In the genomic region with DNA sequence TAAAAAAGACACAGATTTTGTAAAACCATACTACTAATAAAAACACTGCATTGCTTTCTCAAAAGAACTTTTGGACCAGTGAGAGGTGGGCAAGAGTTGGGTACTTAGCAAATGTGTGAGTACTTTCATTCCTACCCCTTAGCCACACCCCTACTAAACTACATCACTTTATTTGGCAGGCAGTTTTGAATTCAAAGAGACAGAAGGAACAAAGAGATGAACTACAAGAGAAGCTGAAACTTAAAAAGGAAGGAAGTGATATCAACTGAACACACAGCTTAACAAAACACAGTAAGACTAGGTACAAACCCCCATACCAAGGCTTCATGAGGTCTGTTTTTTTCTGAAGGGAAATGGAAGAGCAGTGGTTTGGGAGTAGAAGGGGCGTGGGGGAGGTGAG, we compare ENCODE assay signal across 21 mouse cellular contexts. TPM values are rescaled to one million over a fixed set of nuclear protein-coding genes. Genes with fewer than 3 reads are reported as not detected.
DNase-seq lines count a peak whose midpoint lies in the region; TF ChIP-seq lines count a peak whose summit lies in the region.
"Had no signal": no experiment of that assay in that cellular context is flagged by ENCODE, and none has a peak within 500 bp of the region (broad histone marks: within the 10 kb centered on the region; RNA-seq: fewer than 3 reads in every experiment).

No protein-coding gene starts in this region.

- TF ChIP-seq CTCF in bone marrow macrophage, adult 2 months (IDR thresholded peaks at IDR 0.05; ENCODE audit: low read depth, low read length): no peak

- H3K79me2 ChIP-seq in macrophage (ENCODE audit: inconsistent target): no peaks in the 10 kb centered on the region

- H3K27ac ChIP-seq in bone marrow macrophage, adult 2 months (ENCODE audit: insufficient read depth, low read depth, low read length): peak overlapping the region; percentile 99
- peak overlapping the region; percentile 100 for H3K27ac ChIP-seq in macrophage
- H3K27ac ChIP-seq: embryonic facial prominence, embryonic 15.5 days; forebrain, embryonic 10.5 days; heart, adult 2 months; hindbrain, embryonic 10.5 days; hindbrain, embryonic 14.5 days had no signal

- DNase-seq in CD4-positive helper T cell, adult 2 months (ENCODE audit: low read depth, low spot score): peak; percentile 51
- DNase-seq in CD4-positive, CD25-positive, alpha-beta regulatory T cell, adult 2 months (ENCODE audit: low read depth, low spot score): peak; percentile 8
- no peak for DNase-seq in left cerebral cortex, adult 8-10 months (ENCODE audit: low spot score in 2 of 2)
- DNase-seq in retina, embryonic 14.5 days (ENCODE audit: low spot score): no peak
- no peak for DNase-seq in yolk sac, embryonic 10.5 days (ENCODE audit: low spot score)
- DNase-seq in adrenal gland, adult 2 months: no peak
- DNase-seq: adrenal gland, postnatal 10 days; cerebellum, adult 18-20 months; cerebellum, adult 9-11 months; cerebellum, postnatal 36 days; gastrocnemius, postnatal 36 days; heart, adult 2 months had no signal

- WGBS in macrophage (ENCODE audit: missing documents): 0% methylated on average over 1 of the region's 1 CpGs

- H3K36me3 ChIP-seq in macrophage (ENCODE audit: inconsistent target): no peaks in the 10 kb centered on the region
- H3K36me3 ChIP-seq: embryonic facial prominence, embryonic 15.5 days; forebrain, embryonic 10.5 days; heart, embryonic 12.5 days; hindbrain, embryonic 10.5 days had no signal

- H3K4me1 ChIP-seq in bone marrow macrophage, adult 2 months (ENCODE audit: control insufficient read depth, insufficient read depth, low read length): peaks cover 62% of the 10 kb centered on the region
- H3K4me1 ChIP-seq: embryonic facial prominence, embryonic 15.5 days; forebrain, embryonic 10.5 days; heart, embryonic 12.5 days; hindbrain, embryonic 10.5 days had no signal

- TF ChIP-seq POLR2A in bone marrow macrophage, adult 2 months (IDR thresholded peaks at IDR 0.05; ENCODE audit: borderline replicate concordance, low read depth, low read length): no peak

- no peak overlapping the region for H3K4me3 ChIP-seq in bone marrow macrophage, adult 2 months (ENCODE audit: insufficient read depth, low read length)
- no peak overlapping the region for H3K4me3 ChIP-seq in macrophage (ENCODE audit: inconsistent target)
- H3K4me3 ChIP-seq: embryonic facial prominence, embryonic 15.5 days; erythroblast, embryonic 14.5 days; forebrain, embryonic 10.5 days; heart, adult 2 months; heart, embryonic 12.5 days; hindbrain, embryonic 10.5 days had no signal

RNA-seq across cellular contexts. Expression of a gene that starts 45.4 kb away (rescaled TPM):
- 302 TPM in 2 replicates for polyA plus RNA-seq in bone marrow macrophage, adult 2 months (2012; ENCODE audit: insufficient read depth, insufficient read length, missing spikeins)
- total RNA-seq in macrophage (2018; cell fraction: chromatin; rRNA removed): 100 to 1,000 TPM; 298 to 910 (median 469) TPM
- 100 to 1,000 TPM in 15 of 26 experiments, 10 to 100 TPM in 11; 81.2 to 152 (median 112) TPM for total RNA-seq in macrophage (2018; cell fraction: cytosol; rRNA removed)
- total RNA-seq in macrophage (2018; cell fraction: nucleus; rRNA removed): 1,000 to 10,000 TPM in 1 of 26 experiments, 100 to 1,000 TPM in 25; 194 to 1,029 (median 383) TPM
- 107 to 216 TPM (median 113 TPM) in 3 replicates for polyA plus RNA-seq in macrophage (2018)
- 10 to 100 TPM; 34.3 to 49.7 (median 38.0) TPM for total RNA-seq in left cerebral cortex, adult 8-10 months (2022)
- total RNA-seq in adrenal gland, adult 2 months (2021): 10 to 100 TPM; 18.5 to 21.2 TPM
- polyA plus RNA-seq in adrenal gland, adult 2 months (2012; rRNA removed): 15.5 and 15.8 TPM in 2 replicates
- total RNA-seq: CH12.LX had no signal

Comparison
In these comparisons a context has a peak if more than half of its experiments do, and no peak if none do; other contexts are left out.
1. DNase-seq: peak in CD4-positive helper T cell, adult 2 months (single experiment) and CD4-positive, CD25-positive, alpha-beta regulatory T cell, adult 2 months (single experiment); none in left cerebral cortex, adult 8-10 months (0 of 2), retina, embryonic 14.5 days (single experiment), yolk sac, embryonic 10.5 days (single experiment) and adrenal gland, adult 2 months (single experiment).